Mouse (Mus musculus): ENCODE measurements around the gene Cldn2. TPM values are rescaled to one million over a fixed set of nuclear protein-coding genes. Genes with fewer than 3 reads are reported as not detected.

The Cldn2 gene
- total and polyA plus RNA-seq, 2 experiments from 2014 or later: 3.2 to 4.0 TPM

DNA sequence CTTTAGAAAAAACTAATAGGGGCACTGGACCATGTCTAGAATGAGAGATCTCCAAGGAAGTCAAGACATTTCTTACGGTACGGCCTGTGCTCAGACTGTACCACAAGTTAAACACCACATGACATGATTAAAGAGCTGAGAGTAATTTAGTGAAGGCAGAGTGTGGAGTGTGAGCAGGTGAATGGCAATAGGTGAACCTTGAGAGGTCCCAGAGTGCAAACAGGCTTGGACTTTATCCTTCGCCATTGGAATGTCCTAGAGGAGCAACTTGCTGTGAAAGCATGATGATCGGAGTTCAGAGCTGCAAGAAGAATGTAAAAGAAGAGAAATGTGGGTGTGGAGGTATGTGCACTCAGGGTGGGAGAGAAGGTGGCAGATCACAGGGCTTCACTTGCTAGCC lies 5.3 kb downstream of the Cldn2 start:
- H3K27ac ChIP-seq: no peak overlapping the region
- H3K36me3 ChIP-seq (ENCODE audit: insufficient read depth, low read length): no peaks in the 10 kb centered on the region
- no peaks in the 10 kb centered on the region for H3K9me3 ChIP-seq (ENCODE audit: low read length)
- ATAC-seq (no peak), DNase-seq (ENCODE audit: low spot score) (no peak)
- H3K4me1 ChIP-seq (ENCODE audit: insufficient read depth, low read length): no peaks in the 10 kb centered on the region
- no peak for TF ChIP-seq CTCF (IDR thresholded peaks at IDR 0.05; ENCODE audit: low read depth)
- no peaks in the 10 kb centered on the region for H3K27me3 ChIP-seq (ENCODE audit: insufficient read depth, low read length)
- no peak overlapping the region for H3K4me3 ChIP-seq (ENCODE audit: low read length)
- H3K4me2 ChIP-seq (ENCODE audit: low read depth, low read length): no peak overlapping the region
- WGBS: 94% methylated on average over 4 of the region's 4 CpGs
- no peak overlapping the region for H3K9ac ChIP-seq (replicated peaks; ENCODE audit: low read length)

- TF ChIP-seq CTCF (IDR thresholded peaks at IDR 0.05; ENCODE audit: low read depth): no peak
- Histone ChIP-seq H3K27me3 (ENCODE audit: insufficient read depth, low read length) (no peaks in the 10 kb centered on the region), H3K4me1 (ENCODE audit: insufficient read depth, low read length) (no peaks in the 10 kb centered on the region)
Observed at GRCm38 (mm10) chrX:139807391-139807790, 6.8 kb downstream of the Cldn2 start.

DNA sequence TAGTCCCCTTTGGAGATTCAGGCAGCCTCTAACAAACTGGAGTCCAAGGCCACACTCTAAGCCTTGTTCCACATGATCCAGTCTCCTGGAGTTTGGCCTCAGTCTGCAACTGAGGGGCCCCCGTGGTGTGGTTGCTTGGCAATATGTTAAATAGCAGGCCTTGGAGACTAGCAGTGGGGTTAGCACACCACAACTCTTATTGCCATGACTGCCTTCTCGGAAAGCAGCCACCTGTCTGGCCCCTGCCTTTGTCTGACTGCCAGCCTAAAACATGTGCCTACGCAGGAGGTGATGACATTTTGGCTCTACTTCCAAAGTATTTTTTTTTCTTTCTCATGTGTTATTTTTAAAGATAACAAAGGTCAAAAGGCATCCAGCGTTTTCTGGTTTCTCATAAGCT lies 7.5 kb downstream of the Cldn2 start:
- Histone ChIP-seq H3K9me3 (ENCODE audit: low read length) (no peaks in the 10 kb centered on the region), H3K36me3 (ENCODE audit: insufficient read depth, low read length) (no peaks in the 10 kb centered on the region), H3K27ac (no peak overlapping the region), H3K4me3 (ENCODE audit: low read length) (no peak overlapping the region), H3K9ac (replicated peaks; ENCODE audit: low read length) (no peak overlapping the region), H3K4me1 (ENCODE audit: insufficient read depth, low read length) (no peaks in the 10 kb centered on the region), H3K27me3 (ENCODE audit: insufficient read depth, low read length) (no peaks in the 10 kb centered on the region), H3K4me2 (ENCODE audit: low read depth, low read length) (no peak overlapping the region)
- peak; percentile 52 for DNase-seq (ENCODE audit: low spot score)
- TF ChIP-seq CTCF (IDR thresholded peaks at IDR 0.05; ENCODE audit: low read depth): no peak
- WGBS: 40% methylated on average over 4 of the region's 4 CpGs
- ATAC-seq: peak; percentile 88

More at GRCm38 (mm10) chrX:139807391-139807790, 6.8 kb downstream of the Cldn2 start:
- no peak for DNase-seq (ENCODE audit: low spot score)
- WGBS: 64% methylated on average over 2 of the region's 2 CpGs
- H3K4me3 ChIP-seq (ENCODE audit: low read length): no peak overlapping the region
- H3K9me3 ChIP-seq (ENCODE audit: low read length): no peaks in the 10 kb centered on the region
- H3K36me3 ChIP-seq (ENCODE audit: insufficient read depth, low read length): no peaks in the 10 kb centered on the region
- H3K27ac ChIP-seq: no peak overlapping the region
- ATAC-seq: no peak
- no peak overlapping the region for H3K4me2 ChIP-seq (ENCODE audit: low read depth, low read length)
- no peak overlapping the region for H3K9ac ChIP-seq (replicated peaks; ENCODE audit: low read length)

DNA sequence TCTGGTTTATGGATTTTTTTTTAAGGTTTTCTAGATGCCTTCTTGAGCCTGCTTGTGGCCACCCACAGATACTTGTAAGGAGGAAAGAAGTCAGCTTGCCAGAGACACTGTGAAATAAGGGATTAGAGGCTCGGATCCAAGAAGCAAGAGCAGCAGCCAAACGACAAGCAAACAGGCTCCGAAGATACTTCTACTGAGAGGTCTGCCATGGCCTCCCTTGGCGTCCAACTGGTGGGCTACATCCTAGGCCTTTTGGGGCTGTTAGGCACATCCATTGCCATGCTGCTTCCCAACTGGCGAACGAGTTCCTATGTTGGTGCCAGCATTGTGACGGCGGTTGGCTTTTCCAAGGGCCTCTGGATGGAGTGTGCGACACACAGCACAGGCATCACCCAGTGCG lies 7.9 kb downstream of the Cldn2 start:
- Histone ChIP-seq H3K4me3 (ENCODE audit: low read length) (no peak overlapping the region), H3K9ac (replicated peaks; ENCODE audit: low read length) (no peak overlapping the region), H3K27ac (no peak overlapping the region), H3K27me3 (ENCODE audit: insufficient read depth, low read length) (no peaks in the 10 kb centered on the region), H3K4me1 (ENCODE audit: insufficient read depth, low read length) (no peaks in the 10 kb centered on the region), H3K4me2 (ENCODE audit: low read depth, low read length) (no peak overlapping the region), H3K36me3 (ENCODE audit: insufficient read depth, low read length) (no peaks in the 10 kb centered on the region), H3K9me3 (ENCODE audit: low read length) (no peaks in the 10 kb centered on the region)
- 57% methylated on average over 10 of the region's 10 CpGs for WGBS
- peak; percentile 77 for ATAC-seq
- DNase-seq (ENCODE audit: low spot score): peak; percentile 59
- TF ChIP-seq CTCF (IDR thresholded peaks at IDR 0.05; ENCODE audit: low read depth): no peak

DNA sequence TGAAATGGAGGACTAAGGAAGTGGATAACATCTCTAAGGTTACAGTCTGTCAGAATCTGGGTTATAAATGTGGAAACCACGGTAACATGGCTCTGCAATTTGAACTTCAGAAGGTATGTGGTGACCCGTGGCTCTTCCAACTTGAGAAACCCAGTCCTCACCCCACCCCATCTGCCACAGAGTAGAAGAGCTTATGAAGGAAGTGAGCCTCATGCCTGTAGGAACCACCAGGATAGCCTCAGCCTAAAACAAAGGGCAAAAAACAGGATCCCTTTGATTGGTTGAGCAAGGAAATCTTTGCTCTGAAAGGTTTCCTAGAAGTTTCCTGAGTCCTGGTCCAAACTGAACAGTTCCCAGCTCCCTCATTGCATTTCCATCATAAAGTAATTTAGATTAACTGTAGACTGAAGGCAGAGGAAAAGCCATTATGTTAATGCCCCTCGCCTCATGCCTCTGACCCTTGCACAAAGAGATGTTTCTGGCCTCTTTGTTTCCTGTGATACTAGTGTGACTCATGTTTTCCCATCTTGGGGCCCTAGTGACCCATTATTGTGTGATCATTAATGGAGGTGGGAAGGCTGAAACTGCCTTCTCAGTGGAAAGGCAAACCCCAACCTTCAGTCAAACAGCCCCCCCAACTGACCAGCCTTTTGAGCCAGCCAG lies 12.1 kb downstream of the Cldn2 start:
- no peak for TF ChIP-seq CTCF (IDR thresholded peaks at IDR 0.05; ENCODE audit: low read depth)
- DNase-seq (ENCODE audit: low spot score) (no peak), ATAC-seq (no peak)
- Histone ChIP-seq H3K4me2 (ENCODE audit: low read depth, low read length) (no peak overlapping the region), H3K27ac (no peak overlapping the region), H3K9me3 (ENCODE audit: low read length) (no peaks in the 10 kb centered on the region), H3K4me3 (ENCODE audit: low read length) (no peak overlapping the region), H3K36me3 (ENCODE audit: insufficient read depth, low read length) (no peaks in the 10 kb centered on the region), H3K4me1 (ENCODE audit: insufficient read depth, low read length) (no peaks in the 10 kb centered on the region), H3K27me3 (ENCODE audit: insufficient read depth, low read length) (no peaks in the 10 kb centered on the region), H3K9ac (replicated peaks; ENCODE audit: low read length) (no peak overlapping the region)
- WGBS: 69% methylated on average over 3 of the region's 3 CpGs

DNA sequence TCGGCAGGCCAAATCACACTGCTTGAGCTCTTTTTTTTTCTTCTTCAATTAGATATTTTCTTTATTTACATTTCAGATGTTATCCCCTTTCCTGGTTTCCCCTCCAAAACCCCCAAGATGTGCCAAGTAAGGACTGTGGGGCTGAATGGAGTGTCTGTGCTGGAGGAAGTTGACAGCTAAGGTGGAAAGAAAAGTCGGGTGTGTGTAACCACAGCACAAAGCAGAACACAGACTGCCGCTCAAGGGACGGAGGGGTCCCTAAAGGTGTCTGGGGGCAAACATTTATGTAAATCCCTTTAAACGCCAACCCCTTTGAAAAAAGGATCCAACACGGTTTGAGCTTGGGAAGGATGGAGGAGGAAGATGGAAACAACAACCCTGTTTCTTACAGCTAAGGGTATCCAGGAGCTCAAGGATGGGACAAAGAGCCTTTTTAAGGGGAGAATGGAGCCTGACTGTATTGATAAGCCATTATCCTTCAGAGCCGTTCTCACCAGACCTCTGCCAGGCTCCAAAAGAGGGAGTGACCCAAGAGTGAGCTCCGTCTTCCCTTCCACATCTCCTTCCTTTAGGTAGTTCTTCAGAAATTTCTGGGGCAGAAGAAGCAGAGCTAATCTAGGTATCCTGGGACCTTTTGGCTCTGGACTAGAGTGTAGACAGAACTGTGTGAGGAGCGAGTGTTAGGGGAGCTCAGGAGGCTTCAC lies 12.8 kb downstream of the Cldn2 start:
- no peak overlapping the region for H3K4me3 ChIP-seq (ENCODE audit: low read length)
- H3K27me3 ChIP-seq (ENCODE audit: insufficient read depth, low read length): no peaks in the 10 kb centered on the region
- DNase-seq (ENCODE audit: low spot score) (no peak), ATAC-seq (no peak)
- 78% methylated on average over 9 of the region's 9 CpGs for WGBS
- H3K4me1 ChIP-seq (ENCODE audit: insufficient read depth, low read length): no peaks in the 10 kb centered on the region
- H3K4me2 ChIP-seq (ENCODE audit: low read depth, low read length): no peak overlapping the region
- no peaks in the 10 kb centered on the region for H3K36me3 ChIP-seq (ENCODE audit: insufficient read depth, low read length)
- H3K9ac ChIP-seq (replicated peaks; ENCODE audit: low read length): no peak overlapping the region
- no peaks in the 10 kb centered on the region for H3K9me3 ChIP-seq (ENCODE audit: low read length)
- TF ChIP-seq CTCF (IDR thresholded peaks at IDR 0.05; ENCODE audit: low read depth): no peak
- H3K27ac ChIP-seq: no peak overlapping the region
